Comparison of ENCODE assay signal across 12 mouse cellular contexts in the genomic region with DNA sequence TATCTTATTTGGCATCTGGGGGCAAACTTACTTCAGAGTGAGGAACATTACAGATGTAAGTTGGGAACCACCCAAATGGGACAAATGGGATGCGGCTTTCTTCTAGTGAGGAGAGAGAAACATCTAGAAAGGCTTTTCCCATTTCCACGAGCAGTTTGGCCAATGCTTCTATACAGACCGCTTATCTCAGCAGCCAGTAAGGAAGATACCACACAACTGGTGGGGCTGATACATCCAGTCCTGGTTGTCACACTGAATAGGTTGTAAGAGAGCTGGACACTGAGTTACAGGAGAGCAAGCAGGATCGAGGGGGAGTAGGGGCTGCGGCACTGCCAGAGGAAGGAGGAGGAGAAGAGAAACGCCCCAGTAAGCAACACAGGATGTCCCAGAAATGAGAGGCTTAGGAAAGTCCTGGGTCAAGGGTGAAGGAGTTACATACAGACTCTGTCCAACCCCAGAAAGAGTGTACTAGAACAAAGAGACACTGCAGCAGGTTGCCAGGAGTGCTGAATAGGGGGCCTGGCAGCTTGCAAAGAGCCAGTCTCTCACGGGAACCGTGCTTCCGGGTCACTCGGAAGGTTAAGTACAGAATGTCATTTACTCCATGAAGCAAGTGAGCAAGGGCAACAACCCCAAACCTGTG.
DNase-seq lines count a peak whose midpoint lies in the region; ATAC-seq lines count a peak whose summit lies in the region.
"Had no signal": no experiment of that assay in that cellular context is flagged by ENCODE, and none has a peak within 500 bp of the region (broad histone marks: within the 10 kb centered on the region; RNA-seq: fewer than 3 reads in every experiment).

No protein-coding gene starts in this region.

- no peaks in the 10 kb centered on the region for H3K9me3 ChIP-seq in heart, embryonic 13.5 days
- H3K9me3 ChIP-seq in embryonic facial prominence, embryonic 10.5 days, result no peaks in the 10 kb centered on the region
- H3K9me3 ChIP-seq in limb, embryonic 12.5 days, result no peaks in the 10 kb centered on the region

- H3K4me2 ChIP-seq in heart, embryonic 13.5 days, result no peak overlapping the region
- H3K4me2 ChIP-seq in limb, embryonic 12.5 days, result no peak overlapping the region
- H3K4me2 ChIP-seq: lung, embryonic 14.5 days had no signal

- intact Hi-C loops in heart, postnatal 25 days (cut with DNase I), result no loop called here

- H3K4me3 ChIP-seq in heart, embryonic 13.5 days, result no peak overlapping the region
- no peak overlapping the region for H3K4me3 ChIP-seq in embryonic facial prominence, embryonic 10.5 days
- H3K4me3 ChIP-seq in limb, embryonic 12.5 days (replicated peaks), result no peak overlapping the region

- H3K27ac ChIP-seq in heart, embryonic 13.5 days (replicated peaks), result peak overlapping the region; percentile 56
- H3K27ac ChIP-seq in embryonic facial prominence, embryonic 10.5 days (replicated peaks), result peak overlapping the region; percentile 42; the same call in 1 of the 2 replicates
- peak overlapping the region; percentile 50; the same call in 1 of the 2 replicates for H3K27ac ChIP-seq in limb, embryonic 12.5 days

- DNase-seq in heart, postnatal 25 days (ENCODE audit: low spot score), result no peak
- DNase-seq in MEL-GATA-1-ER (ENCODE audit: extremely low read depth, low read depth) (peak; percentile 39), MN1 (ENCODE audit: low spot score) (no peak)
- DNase-seq in embryonic facial prominence, embryonic 10.5 days (ENCODE audit: low spot score), result peak; percentile 35
- no peak for DNase-seq in left cerebral cortex, adult 18-20 months (ENCODE audit: low spot score in 2 of 2)
- no peak for DNase-seq in thymus, postnatal 4 days
- DNase-seq: cerebellum, adult 11 months; lung, embryonic 14.5 days had no signal

- no peaks in the 10 kb centered on the region for H3K27me3 ChIP-seq in heart, embryonic 13.5 days (replicated peaks)
- no peaks in the 10 kb centered on the region for H3K27me3 ChIP-seq in embryonic facial prominence, embryonic 10.5 days (replicated peaks; ENCODE audit: low read depth, poor library complexity, severe bottlenecking)
- no peaks in the 10 kb centered on the region for H3K27me3 ChIP-seq in limb, embryonic 12.5 days

- peak overlapping the region; percentile 47; the same call in 1 of the 2 replicates for H3K9ac ChIP-seq in heart, embryonic 13.5 days
- H3K9ac ChIP-seq in limb, embryonic 12.5 days (replicated peaks), result no peak overlapping the region
- H3K9ac ChIP-seq: lung, embryonic 14.5 days had no signal

- no peak for ATAC-seq in heart, embryonic 13.5 days (ENCODE audit: extremely low read depth, insufficient number of reproducible peaks, low FRiP score, low TSS enrichment)
- ATAC-seq in limb, embryonic 12.5 days (ENCODE audit: insufficient number of reproducible peaks, insufficient read depth, low FRiP score, low TSS enrichment, low read depth), result no peak
- ATAC-seq: CD4-positive, CD25-positive, alpha-beta regulatory T cell, adult 4 months; intestine, postnatal 0 days had no signal

- WGBS in heart, embryonic 13.5 days, result 40% methylated on average over 10 of the region's 10 CpGs
- 44% methylated on average over 10 of the region's 10 CpGs for WGBS in embryonic facial prominence, embryonic 10.5 days
- 66% methylated on average over 10 of the region's 10 CpGs for WGBS in limb, embryonic 12.5 days

- H3K36me3 ChIP-seq in heart, embryonic 13.5 days, result no peaks in the 10 kb centered on the region
- H3K36me3 ChIP-seq in embryonic facial prominence, embryonic 10.5 days (replicated peaks), result peaks cover 4% of the 10 kb centered on the region
- H3K36me3 ChIP-seq in limb, embryonic 12.5 days, result 0 out of 2 replicates have a peak, but pooled peaks cover under 1% of the 10 kb centered on the region

- H3K4me1 ChIP-seq in heart, embryonic 13.5 days, result peaks cover 59% of the 10 kb centered on the region
- H3K4me1 ChIP-seq in embryonic facial prominence, embryonic 10.5 days, result peaks cover 64% of the 10 kb centered on the region
- peaks cover 52% of the 10 kb centered on the region for H3K4me1 ChIP-seq in limb, embryonic 12.5 days (replicated peaks)

Comparison
In these comparisons a context has a peak if more than half of its experiments do, and no peak if none do; other contexts are left out.
1. DNase-seq: peak in MEL-GATA-1-ER (single experiment) and embryonic facial prominence, embryonic 10.5 days (single experiment); none in heart, postnatal 25 days (single experiment), left cerebral cortex, adult 18-20 months (0 of 2), MN1 (single experiment) and thymus, postnatal 4 days (single experiment).
2. Peak in every context shown above with its lines, with median percentiles within 50 percentile points of each other: H3K27ac ChIP-seq.